Mouse (Mus musculus) frontal cortex, adult (tissue): ENCODE data around the gene Tpm3.
"Not testable (repeated sequence)": the region's sequence is repeated elsewhere in the genome, so short reads cannot be mapped to it uniquely, and the experiment has no call there.

Experiments
- ATAC-seq: cut with Nextera tagmentation; 2 replicates; pipeline ENCODE4 v1.9.2; 2017; ENCODE audit warnings: mild to moderate bottlenecking, moderate library complexity, mixed read lengths; ENCODE audit not compliant: low TSS enrichment

Tpm3 gene

DNA sequence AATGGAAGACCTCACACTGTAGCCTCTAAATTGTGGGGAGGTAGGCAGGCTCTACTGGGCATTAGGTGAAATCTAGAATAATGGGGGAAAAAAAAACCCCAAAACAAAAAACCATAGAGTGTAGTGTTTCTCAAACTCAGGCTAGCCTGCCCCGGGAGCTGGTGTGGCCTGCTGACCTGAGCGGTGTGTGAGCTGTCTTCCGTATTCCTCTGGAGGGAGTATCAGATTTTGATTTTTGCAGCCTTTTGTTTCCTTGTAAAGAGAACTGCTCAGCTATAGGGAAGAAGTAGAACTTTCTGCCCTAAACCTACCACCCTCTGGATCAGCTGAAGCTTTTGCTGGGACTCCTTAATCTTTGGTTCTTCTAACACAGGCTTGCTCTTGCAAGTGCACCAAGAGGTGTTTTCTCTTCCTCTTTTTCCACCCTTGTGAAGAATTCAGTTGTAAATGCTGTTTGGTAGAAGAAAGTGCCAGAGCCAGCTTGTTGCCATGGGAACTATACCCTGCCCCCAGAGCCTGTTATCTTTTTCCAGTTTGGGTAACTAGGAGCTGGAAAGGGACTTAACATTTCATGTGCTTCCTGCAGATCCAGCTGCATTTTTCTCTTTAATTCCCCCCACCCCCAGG lies 11.4 kb downstream of the Tpm3 start:
- peak; percentile 32; the same call in 1 of the 2 replicates for ATAC-seq

DNA sequence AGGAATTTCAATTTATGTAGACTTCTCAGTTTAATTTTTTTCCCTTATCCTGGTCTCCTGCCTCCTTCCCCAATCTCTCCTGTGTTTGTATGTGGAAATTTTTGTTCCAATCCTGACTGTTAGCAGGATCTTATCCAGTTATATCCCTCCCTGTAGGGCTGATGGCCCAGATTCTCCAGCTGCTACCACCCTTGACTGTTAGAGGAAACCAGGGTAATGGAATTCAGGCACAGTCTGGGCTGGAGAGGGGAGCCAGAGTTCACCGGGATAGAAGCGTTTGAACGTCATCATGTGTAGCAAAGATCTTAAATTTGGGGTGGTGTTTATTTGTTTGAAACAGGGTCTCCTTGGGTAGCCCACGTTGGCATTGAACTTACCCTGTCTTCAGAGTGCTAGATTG lies 12.3 kb downstream of the Tpm3 start:
- ATAC-seq: peak; percentile 39; the same call in 1 of the 2 replicates

DNA sequence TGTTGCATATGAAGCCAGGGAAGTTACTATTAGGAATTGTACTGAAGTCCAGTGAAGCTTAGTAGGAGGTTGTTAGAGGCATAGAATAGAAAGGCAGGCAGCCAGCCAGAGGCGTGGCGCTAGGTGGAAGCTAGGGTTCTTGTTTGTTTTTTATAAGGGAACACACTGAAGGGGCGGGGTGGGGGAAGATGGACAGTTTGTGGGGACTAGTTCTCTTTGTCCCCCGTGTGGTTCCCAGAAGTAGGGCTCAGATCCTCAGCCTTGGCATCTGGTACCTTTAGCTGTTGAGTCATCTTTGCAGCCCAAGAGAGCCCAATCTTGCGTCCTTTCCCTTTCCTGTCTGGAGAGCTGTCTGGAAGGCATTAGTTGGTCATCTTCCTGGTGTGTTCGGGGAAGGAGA lies 12.8 kb downstream of the Tpm3 start:
- peak; percentile 36 for ATAC-seq

DNA sequence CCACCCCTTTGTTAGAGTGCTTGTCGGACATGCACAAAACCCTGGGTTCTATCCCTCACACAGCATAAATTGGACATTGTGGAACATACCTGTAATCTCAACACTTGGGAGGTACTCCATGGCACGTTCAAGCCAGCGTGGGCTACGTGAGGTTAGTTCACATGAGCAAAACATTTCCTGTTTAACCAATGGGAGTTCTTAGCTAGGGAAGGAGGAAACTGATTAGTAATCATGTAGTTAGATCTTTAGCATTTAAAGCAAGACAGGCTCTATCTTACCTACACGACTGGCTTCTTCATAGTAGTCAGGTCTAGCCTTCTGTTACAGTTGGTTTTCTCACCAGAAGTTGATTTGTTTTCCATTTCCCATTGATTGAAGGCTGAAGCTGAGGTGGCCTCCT lies 13.6 kb downstream of the Tpm3 start:
- ATAC-seq: no peak

DNA sequence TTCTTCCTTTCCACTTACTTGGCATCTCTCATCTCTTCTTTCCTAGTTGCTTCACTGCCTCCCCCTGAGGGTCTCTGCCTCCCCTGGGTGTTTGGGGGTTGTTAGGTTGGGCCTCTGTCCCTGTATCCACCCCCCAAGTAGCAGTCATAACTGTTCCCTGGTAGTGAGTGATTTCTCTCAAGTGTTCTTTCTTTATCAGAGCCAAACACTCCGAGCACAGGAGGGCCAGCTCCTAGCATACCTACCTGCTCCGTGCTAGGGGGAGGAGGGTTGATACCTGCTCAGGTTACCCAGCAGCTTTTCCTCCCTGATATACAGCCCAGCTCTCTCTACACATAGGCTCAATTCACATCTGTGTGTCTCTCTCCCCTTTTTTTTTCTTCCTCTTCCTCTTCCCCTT lies 16.2 kb downstream of the Tpm3 start:
- no peak for ATAC-seq

DNA sequence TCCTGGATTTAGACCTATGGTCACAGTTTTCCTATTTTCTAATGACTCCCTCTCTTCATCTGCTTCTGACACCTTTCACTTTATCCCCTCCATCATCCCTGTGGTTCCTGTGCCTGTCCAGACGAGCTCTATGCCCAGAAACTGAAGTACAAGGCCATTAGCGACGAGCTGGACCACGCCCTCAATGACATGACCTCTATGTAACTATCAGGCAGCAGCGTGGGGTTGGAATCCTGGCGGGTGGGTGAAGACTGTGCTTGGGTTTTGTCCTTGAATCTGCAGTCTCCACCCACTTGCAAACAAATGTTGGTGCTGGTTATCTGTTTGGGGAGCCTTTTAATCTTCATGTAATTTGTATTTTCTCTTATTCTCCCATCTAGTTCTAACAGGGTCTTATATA lies 18.4 kb downstream of the Tpm3 start:
- no peak for ATAC-seq

DNA sequence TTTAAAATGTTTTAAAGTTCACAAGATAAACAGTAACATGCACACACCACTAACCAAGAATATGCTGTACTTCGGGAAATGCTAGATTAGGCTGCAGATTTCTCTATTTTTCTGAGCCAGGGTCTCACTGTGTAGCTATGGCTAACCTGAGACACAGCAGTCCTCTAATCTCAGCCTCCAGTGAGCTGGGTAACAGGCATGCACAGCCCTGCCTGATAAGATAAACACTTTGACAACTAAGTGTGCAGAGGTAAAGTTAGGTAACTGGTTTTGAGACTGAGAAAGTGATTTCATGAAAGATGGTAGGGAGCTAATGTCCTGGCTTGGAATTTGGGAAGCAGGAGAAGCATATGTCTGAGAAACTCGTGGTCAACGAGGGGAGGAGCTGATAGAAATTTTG lies 22.0 kb downstream of the Tpm3 start:
- no peak for ATAC-seq

DNA sequence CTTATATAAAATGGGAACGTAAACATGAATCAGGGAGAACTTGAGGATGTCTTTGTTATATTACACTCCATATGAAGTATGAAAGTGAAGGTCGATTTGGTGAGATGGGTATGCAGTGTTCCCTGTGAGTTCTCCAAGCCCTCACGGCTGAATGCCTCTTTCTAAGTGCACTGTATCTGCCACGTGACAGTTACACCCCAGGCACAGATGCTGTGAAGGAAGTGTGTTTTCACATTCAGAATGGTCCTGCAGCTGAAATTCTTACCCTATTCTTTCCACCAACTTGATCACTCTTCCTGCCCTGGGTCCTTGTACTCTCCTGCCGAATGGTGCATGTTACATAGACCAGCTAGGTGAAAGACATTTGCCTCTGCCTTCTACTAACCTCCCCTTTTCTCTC lies 25.5 kb downstream of the Tpm3 start:
- ATAC-seq: peak; percentile 75

DNA sequence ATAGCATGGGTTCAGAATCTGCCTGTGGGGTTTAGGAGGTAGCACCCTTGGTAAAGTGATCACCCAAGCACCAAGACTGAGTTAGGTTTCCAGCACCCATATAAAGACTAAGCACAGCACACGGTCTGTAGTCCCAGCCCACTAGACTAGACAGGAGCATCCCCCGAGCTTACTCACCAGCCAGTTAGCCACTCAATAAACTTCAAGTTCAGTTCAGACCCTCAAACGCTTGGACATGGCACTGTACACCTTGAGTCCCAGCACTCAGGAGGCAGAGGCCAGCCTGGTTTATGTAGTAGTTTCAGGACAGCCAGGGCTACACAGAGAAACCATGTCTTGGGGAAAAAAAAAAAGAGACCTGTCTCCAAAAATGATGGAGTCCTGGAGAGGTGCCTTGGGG lies 28.6 kb downstream of the Tpm3 start:
- no peak for ATAC-seq

DNA sequence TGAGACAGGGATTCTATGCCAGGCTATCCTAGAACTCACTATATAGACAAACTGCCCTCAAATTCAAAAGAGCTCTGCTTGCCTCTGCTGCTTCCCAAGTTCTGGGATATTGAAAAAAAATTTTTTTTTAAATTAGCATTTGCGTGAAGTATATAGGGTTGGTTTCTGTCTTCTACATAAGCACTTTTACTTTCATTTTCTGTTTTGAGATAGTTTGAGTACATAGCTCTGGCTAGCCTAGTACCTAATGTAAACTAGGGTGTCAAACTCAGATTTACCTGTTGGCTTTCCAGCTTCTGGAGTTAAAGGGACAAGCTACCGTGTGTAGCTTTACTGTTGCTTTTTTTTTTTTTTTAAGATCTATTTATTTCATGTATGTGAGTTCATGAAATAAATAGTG lies 29.2 kb downstream of the Tpm3 start:
- ATAC-seq: no peak

DNA sequence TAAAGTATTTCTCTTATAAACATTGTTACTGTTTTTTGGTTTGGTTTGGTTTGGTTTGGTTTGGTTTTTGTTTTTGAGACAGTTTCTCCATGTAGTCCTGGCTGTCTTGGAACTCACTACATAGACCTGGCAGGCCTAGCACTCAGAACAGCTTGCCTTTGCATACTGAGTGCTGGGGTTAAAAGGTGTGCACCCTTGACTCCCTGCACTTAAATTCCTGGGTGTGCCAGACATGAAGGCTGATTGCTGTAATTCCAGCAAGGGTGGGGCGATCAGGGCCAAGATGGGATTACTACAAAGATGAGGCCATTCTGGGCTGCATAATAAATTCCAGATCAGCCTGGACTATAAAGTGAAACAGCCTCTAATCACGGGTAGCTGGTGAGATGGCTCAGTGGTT lies 29.8 kb downstream of the Tpm3 start:
- ATAC-seq: no peak

DNA sequence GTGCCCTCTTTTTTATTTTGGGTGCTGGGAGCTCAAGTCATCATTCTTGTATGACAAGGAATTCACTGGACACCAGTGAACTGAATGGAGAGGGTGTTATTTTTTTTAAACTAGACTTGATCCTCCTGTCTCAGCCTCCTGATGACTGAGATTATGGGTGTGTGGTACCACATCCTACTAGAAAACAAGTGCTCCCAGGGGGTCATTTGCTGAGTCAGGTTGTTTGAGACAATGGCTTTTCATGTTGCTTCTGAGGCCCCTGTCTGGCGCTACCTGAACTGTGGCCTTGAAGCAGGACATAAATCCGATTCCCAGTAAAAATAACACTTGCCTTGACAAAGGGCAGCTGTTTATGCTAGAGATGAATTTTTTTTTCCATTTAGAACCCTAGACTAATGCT lies 30.7 kb downstream of the Tpm3 start:
- no peak for ATAC-seq

DNA sequence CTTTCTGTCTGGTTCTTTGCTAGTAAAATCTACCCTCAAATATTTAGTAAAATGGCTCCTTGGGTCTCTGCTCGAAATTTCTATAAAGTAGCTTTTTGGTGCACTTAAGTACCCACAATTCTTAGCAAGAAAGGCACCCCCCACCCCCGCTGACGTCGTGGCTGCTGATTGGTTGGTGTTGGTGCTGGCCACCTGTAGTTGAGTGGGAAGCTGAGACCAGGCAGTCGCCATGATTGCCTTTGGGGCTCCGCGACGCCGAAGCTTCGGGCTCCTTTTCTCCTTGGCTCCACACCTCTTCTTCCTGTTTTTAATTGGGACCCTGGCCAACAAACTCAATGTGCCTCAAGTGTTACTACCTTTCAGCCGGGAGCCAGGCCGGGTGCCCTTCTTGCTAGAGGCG lies 31.5 kb downstream of the Tpm3 start, which contains the start of gene Nup210l:
TSS of gene Nup210l (plus strand) at position 195 of the 400 bp plus-strand sequence.
- ATAC-seq: no peak

DNA sequence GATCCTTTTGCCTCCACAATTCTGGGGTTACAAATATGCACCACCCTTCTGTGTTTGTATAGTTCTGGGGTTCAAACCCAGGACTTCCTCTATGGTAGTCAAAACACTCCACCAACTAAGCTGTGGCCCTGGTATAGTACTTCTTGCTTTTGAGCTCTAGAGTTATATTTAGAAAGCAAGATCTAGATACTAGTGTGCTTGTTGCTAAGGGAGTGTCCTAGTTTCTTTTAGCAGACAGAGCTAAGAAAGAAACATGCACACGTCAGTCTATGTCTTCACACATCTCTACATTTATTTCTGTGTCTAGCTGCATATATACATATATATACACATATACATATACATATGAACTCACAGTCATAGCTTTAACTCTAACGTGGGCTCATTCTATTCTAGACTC lies 39.3 kb downstream of the Tpm3 start:
- peak; percentile 95 for ATAC-seq

DNA sequence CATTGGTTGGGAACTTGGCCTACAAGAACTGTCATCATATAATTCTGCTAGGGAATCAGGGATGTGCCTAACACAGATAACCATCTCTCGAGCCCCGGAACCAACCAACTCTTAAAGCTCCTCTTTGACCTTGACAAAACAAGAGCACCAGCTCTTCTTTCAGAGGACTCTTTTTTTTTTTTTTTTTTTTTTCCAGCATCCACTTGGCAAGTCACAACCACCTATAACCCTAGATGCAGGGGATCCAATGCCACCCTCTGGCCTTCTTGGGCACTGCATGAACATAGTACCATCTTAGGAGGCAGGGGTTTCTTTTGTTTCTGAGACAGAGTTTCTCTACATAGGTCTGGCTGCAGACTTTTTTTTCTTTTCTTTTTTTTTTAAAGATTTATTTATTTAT lies 41.9 kb downstream of the Tpm3 start:
- no peak for ATAC-seq

DNA sequence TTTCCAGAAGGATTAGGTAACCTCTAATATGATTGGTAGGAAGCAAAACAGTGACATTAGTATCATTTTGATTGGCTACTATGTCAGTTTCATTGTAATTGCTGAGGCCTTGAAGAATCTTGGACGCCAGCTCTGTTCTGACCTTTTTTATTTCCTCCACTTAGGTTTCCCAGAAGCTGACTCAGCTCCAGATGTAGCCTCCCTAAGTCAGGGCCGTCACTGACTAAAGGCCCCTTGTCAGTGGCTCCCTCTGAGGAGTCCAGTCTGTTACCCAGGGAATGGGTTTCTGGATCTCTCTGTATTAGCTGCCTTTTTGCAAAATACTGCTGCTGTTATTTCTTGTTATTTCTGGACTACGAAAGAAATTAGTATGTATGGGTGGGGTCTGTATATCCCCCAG lies 43.1 kb downstream of the Tpm3 start:
- ATAC-seq: no peak

DNA sequence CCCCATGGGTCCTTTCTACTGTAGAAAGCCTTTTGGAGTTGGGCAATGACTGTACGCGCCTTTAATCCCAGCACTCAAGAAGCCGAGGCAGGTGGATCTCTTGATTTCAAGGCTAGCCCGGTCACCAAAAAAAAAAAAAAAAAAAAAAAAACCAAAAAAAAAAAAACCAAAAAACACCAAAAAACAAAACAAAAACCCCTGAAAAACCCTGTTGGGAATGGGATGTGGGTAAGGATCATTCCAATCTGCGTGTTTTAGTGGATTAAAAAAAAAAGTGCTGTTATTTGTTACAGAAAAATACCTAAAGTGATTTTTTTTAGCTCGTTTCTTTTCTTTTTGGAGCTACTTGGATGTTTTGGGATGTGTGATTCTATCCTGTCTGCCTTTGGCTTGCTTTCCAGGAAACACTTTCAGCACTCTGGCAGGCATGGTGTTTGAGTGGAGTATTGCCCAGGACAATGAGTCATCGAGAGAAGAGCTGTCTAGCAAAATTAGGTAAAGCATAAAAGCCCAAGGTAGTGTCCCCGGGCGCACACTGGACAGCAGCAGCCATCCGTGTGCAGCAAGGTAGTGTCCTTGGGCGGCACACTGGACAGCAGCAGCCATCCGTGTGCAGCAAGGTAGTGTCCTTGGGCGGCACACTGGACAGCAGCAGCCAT lies 45.8 kb downstream of the Tpm3 start:
- peak; percentile 97 for ATAC-seq

DNA sequence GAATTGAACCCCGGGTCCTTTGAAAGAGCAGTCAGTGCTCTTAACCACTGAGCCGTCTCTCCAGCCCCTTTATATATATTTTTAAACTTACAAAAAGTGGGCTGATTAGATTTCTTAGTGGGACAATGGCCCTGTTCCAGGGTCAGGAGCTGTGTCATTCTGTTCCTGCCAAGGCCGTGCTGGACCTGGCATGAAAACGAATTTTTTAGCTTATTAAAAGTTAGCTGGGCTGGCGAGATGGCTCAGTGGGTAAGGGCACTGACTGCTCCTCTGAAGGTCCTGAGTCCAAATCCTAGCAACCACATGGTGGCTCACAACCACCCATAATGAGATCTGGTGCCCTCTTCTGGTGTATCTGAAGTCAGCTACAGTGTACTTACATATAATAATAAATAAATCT lies 49.6 kb downstream of the Tpm3 start:
- ATAC-seq: not testable (repeated sequence)

DNA sequence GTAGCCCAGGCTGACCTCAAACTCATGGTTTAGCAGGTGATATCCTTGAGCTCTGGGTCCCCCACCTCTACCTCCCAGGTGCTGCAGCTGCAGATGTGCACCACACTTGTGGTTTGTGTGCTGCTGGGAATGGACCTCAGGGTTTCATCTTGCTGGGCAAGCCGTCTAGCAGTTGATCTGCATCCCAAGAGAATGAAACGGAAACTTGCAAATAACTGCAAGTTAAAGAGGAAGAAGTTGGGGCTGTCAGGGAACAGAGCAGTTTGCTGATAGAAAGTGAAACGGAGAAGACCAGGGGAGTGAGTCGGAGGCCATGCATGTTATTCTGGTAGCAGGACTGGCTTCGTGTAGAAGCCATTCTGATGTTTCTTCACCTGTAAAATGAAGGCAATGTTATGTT lies 53.3 kb downstream of the Tpm3 start:
- no peak for ATAC-seq

DNA sequence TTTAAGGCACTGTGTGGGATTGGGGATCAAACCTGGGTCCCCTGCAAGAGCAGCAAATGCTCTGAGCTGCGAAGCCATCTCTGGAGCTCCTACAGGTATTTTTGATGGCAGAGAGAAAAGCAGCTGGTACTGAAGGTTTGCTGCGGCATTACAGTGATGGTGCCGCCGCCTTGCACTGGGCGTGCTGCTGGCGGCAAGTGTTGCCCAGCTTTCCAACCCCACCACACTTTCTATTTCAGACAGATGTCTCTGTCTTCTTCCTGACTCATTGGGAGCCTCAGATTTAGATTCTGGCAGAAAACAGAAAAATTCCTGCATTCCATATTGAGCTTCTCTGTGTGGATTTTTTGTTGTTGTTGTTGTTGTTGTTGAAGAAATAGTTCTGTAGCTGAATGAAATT lies 55.4 kb downstream of the Tpm3 start:
- peak; percentile 95 for ATAC-seq

DNA sequence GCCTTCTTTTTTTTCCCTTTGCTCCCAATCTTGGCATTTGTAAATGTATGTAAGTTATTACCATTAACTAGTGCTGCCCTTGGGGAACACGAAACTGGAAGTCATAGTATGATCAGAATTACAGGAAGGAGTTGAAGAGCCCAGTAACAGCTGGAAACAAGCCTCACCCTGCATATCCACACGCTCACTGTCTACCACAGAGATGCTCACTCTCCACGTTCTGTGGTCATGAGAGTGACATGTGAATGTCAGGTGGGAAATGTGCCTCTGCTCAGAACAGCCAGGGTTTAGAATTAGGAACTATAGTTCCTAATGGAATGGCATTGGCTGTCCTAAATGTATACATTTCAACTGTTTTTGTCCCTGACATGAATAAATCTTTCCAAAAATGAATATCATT lies 60.3 kb downstream of the Tpm3 start:
- no peak for ATAC-seq

DNA sequence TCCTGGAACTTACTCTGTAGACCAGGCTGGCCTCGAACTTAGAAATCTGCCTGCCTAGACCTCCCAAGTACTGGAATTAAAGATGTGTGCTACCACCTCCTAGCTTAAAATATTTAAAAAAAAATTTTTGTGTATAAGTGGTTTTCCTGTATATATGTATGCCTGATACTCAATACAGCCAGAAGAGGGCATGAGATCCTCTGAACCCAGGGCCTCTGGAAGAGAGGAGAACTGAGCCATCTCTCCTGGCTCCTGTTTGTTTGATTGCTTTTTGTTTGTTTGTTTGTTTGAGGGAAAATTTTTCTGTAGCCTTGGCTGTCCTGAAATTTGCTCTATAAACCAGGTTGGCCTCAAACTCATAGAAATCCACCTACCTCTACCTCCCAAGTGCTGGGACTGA lies 60.9 kb downstream of the Tpm3 start:
- ATAC-seq: no peak

DNA sequence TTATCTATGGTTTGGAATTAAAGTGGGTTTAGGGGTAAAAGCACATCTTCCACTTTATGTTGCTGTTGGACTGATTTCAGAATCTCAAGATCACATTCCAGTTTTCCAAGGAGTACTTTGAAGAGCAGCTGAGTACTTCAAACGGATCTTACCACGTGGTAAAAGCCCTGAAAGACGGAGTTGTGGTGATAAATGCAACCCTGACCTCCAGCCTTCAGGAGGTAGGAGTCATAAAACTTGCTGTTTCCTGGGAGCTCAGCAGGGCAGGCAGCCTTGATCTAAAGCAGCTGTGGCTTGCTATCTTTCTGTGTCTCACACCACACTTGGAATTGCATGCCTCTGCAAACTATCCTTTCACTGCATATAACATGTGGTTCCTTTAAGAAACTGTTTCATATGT lies 62.0 kb downstream of the Tpm3 start:
- ATAC-seq: no peak

DNA sequence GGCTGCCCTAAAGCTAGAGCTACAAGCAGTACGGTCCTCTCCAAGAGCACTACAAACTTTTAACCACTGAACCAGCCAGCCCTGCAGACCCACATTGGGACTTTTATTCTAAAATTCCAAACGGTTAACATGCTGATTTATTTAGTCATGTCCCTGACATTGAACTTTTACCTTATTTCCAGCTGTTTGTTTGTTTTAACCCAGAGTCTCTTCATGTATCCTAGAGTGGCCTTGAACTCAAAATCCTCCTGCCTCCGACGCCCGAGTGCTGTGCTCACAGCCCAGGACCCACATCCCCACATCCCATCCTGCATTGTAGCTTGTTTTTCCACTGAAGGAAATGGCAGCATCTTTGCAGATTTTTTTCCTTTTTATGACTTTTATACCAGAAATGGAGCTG lies 62.5 kb downstream of the Tpm3 start:
- ATAC-seq: no peak
